Mouse (Mus musculus) left cerebral cortex, postnatal 14 days (tissue): ENCODE results near the gene Doc2b. TPM values are rescaled to one million over a fixed set of nuclear protein-coding genes. Genes with fewer than 3 reads are reported as not detected.

Source experiments
- DNase-seq, 2 experiments: peaks; one replicate each; pipeline ENCODE4 v3.0.0; 2021 to 2022; ENCODE audit warnings: low spot score in 2 of 2, mixed read lengths in 1 of 2
- intact Hi-C: fragments of 180-260 bp; cut with DNase I; formaldehyde crosslinking; loops from one replicate; pipeline ENCODE4 v1.15.1; 2025
- long read RNA-seq, 2 experiments: library from polyadenylated mRNA; stranded (forward); transcript quantifications; one replicate each; pipeline ENCODE4 v2.0.0; 2021
- total RNA-seq, 2 experiments: library from RNA; stranded (reverse); gene quantifications; 2 replicates each; pipeline ENCODE4 v1.2.3; 2021

The Doc2b gene
- total RNA-seq: 10 to 100 TPM; 25.0 to 34.4 TPM
- long read RNA-seq, experiment 1, partial matches to known transcripts: 0 of 2 reads
- long read RNA-seq, experiment 1, other reads (novel, unspliced or antisense): 2 of 2 reads
- long read RNA-seq, experiment 2, partial matches to known transcripts: 0 of 4 reads
- long read RNA-seq, experiment 2, other reads (novel, unspliced or antisense): 4 of 4 reads

DNA sequence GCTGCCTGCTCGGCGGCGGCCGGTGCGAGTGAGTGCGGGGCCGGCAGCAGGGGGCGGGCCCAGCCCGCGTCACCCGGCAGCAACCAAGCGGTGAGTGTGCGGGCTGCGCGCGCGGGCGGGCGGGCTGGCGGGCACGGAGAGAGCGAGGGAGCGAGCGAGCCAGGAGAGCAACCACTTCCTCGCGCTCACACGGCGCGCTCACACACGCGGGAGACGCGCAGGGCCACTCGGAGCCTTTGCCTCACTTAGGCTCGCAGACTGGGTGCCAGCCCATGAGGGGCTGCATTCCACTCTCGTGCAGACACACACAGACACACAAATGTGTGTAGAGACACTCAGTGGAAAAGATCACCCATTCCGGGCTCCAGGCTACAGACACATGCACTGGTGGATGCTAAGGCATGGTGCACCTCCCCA lies at the start of gene Doc2b:
TSS of gene Doc2b (minus strand) at position 21 of the 417 bp plus-strand sequence.
- intact Hi-C loops: no loop called here
- DNase-seq: peak; percentile 75 to 76

GRCm38 (mm10) chr11:75842904-75843619 lies 47.2 kb upstream of the Doc2b start:
- intact Hi-C loops: no loop called here
- no peak for DNase-seq

- intact Hi-C loops: no loop called here
- no peak for DNase-seq
Observed at GRCm38 (mm10) chr11:75841503-75841902, 45.7 kb upstream of the Doc2b start.

DNA sequence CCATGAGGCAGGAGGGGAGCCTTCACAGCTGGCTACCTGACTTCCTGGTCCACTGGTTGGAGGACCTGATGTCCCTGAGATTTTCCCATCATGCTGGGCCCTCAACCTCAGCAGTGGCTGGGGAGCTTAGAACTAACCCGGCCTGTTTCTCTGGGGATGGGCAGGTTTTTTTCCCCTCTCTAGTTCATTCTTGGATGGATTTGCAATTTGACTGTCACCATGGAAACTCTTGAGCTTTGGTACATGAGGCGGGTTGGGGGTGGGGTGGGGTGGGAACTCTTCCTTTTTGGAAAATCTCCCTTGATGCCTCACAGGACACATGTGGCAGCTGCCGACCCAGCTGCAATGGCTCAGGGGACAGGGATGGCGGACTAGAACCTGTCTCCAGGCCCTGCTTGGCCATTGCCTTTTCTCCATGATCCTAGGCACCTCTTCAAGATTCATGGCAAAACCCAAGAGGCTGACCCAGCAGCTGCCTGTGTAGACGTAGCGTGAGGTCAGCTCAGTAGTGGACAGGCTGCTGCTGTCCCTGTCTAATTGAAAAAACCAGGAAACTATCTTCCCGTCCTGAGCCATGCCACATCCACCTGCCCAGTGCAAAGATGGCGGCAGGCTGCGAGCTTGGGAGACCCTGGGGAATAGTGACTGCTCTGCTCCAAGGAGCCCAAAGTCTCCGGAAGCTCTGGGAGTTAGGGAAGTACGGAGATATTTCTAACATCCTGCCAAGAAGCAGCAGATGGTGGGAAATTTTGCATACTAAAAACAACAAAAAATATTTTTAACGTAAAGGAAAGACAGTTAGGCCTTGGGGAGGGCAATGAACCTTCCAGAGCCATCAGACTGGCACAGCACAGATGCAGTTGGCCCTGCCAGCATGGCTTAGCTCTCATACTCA lies 43.9 kb upstream of the Doc2b start:
- intact Hi-C loops: no loop called here
- DNase-seq: peak; percentile 31 to 40

DNA sequence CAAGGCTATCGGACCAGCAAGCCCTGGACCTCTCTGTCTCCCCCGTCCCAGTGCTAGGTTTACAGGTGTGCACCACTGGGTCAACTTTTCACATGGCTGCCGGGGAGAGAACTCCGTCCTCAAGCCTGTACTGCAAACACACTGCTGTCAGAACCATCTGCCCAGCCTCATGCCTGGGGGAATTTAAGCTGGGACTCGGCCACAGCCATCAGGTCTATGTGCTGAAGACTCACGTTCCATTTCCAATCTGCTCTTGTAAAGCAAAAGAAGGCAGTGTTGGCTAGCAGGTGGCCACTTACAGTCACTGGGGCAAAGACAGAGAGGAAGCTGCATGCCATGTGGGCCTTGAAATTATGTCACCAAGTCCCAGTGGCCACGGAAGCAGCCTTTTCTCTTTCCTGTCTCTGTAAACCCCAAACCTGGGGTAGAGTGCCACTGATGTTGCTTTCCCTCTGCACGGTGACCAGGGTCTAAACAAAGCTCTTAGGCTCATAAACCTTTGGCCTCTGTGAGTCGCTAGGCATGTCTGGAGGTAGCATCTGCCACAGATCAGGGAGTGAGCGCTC lies 43.1 kb upstream of the Doc2b start:
- intact Hi-C loops: no loop called here
- DNase-seq: no peak

DNA sequence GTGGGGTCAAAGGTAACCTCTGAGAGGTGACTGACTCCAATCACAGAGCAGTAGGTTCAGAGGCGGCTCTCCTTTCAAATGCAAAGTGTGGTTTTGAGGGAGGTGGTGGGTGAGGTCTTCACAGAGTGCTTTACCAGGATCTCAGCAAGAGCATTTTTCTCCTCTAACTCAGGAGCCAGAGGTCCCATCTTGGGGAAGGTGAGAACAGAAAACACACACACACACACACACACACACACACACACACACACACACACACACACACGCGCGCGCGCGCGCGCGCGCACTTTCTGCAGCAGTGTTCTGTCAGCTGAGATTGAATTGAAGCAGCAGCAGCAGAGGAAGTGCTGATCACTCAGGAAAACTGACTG lies 40.4 kb upstream of the Doc2b start:
- intact Hi-C loops: no loop called here
- DNase-seq: no peak

DNA sequence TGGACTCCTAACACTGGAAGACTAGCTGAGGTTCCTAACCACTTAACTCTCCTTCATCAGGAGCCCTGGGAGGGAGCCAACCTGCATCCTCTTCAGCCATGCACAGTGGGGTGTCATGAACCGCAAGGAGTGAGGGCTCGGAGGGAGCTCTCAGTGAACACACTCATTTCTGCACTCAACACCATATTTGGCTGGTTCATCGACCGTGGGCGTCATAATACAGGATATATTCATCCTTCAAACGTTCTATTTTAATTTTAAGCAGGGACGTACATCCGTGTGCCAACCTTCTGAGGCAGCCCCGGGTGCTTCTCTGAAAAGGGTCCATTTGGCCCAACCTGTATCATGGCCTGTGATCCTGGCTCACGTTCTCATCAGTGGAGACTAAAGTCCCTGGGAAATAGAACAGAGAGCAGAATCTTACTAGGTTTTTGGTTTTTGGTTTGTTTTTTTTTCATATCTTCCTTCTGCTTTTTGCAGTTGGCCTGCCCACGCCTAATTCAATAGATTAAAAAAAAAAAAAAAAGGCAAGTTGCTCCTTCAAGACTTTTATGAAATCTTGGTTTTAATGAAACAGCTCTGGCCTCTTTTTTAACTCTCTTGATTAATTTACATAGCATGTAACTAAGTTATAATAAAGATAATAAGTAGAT lies 39.9 kb upstream of the Doc2b start:
- peak; percentile 44 to 45 for DNase-seq
- intact Hi-C loops: no loop called here

GRCm38 (mm10) chr11:75833081-75833480 lies 37.2 kb upstream of the Doc2b start:
- intact Hi-C loops: no loop called here

DNA sequence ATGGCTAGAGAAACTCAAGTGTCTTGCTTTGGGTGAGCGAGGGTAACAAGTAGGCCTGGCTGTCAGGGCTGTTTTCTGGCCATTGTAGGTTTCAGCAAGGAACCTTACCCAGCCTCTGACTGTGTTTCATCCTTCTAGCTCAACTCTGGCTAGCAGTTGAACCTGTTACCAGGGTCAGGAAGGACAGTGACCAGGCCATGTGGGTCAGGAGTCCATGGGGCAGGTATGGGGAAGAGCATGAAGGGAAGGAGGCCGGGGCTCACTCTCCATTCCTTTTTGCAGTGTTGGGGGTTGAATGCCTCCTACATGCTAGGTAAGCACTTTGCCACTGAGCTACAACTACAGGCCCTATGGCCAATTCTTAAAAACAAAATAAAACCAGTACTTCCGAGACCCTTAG lies 34.5 kb upstream of the Doc2b start:
- no peak for DNase-seq
- intact Hi-C loops: no loop called here

More at GRCm38 (mm10) chr11:75833081-75833480, 37.2 kb upstream of the Doc2b start:
- DNase-seq: no peak

DNA sequence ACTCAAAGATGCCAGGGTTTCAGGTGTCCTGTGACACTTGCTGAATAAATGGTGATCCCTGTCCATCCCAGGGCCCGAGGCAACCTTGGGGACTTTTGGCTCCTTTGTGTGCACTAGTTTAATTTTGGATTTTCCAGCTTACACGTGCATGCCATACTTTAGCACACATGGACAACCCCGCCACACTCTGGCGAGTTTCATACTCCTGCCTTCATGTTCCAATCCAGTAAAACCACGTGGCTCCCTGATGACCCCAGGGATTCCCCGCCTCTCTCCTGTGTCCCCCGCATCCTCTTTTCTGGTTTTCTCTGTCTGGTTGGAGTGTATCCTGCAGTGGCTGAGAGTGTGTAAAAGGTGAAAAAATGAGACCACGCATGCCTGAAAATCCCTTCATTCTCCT lies 31.6 kb upstream of the Doc2b start:
- intact Hi-C loops: no loop called here

DNA sequence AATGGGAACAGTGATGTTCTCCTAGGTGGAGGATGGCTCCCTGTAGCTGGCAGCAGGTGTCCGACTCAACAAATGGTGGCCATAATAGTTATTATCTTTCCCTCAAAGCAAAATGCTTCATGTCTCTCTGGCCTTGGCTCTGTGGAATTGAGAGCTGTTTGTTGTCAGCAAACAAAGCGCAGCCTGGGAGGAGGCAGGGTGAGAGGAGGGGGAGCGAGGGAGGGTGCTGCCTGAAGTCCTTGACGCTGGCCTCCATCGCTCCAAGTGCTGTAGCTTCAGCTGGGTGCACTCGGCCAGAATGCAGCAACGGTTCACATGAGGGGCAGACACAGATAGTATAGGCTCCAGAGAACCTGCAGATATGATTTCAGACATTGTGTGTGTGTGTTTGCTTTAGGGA lies 27.7 kb upstream of the Doc2b start:
- no peak for DNase-seq

More for the DNA sequence above, 31.6 kb upstream of the Doc2b start:
- DNase-seq: no peak

DNA sequence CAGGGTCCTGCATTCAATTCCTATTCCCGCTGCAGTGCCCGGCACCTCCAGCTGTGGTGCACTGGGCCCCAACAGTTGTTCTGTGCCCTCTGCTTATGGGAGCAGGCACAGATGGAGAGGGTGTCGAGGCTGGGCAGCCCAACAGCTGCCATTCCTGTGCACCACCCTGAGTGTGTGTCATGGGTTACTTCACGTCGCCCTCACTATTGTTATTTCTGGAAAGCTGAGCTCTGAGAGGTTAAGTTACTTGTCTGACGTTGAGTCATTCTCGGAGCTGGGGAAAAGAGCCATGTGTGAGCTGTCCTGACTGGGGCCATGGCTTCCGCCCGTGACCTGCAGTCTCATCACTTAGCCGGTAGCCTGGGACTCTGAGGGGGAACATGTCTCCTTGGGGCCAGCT lies 17.2 kb upstream of the Doc2b start:
- intact Hi-C loops: no loop called here
- DNase-seq: no peak

More for the DNA sequence above, 27.7 kb upstream of the Doc2b start:
- intact Hi-C loops: no loop called here

DNA sequence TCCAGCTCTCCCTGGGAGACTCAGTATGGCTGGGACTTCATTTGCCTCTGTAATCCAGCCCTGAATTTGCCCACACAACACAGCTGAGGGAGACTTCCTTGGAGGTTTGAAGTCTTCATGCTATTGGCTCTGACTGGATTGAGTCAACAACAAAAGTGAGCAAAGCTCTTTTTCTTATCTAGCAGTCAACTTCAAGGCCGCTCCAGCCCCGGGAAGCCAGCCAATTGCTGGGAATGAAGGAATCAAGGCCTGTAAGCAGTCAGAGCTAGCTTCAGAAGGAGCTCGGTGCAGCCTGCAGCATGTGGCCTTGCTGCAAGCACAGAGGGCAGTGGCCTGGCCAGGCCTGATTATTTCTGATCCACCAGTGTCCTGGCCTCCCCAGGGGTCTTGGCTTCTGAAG lies 16.1 kb upstream of the Doc2b start:
- DNase-seq: peak; percentile 41 to 45
- intact Hi-C loops: no loop called here

GRCm38 (mm10) chr11:75810526-75810925 lies 14.7 kb upstream of the Doc2b start:
- DNase-seq: no peak
- intact Hi-C loops: no loop called here

GRCm38 (mm10) chr11:75807486-75807885 lies 11.6 kb upstream of the Doc2b start:
- intact Hi-C loops: no loop called here
- no peak for DNase-seq

GRCm38 (mm10) chr11:75801771-75802550 lies 6.1 kb upstream of the Doc2b start:
- intact Hi-C loops: no loop called here
- no peak for DNase-seq

DNA sequence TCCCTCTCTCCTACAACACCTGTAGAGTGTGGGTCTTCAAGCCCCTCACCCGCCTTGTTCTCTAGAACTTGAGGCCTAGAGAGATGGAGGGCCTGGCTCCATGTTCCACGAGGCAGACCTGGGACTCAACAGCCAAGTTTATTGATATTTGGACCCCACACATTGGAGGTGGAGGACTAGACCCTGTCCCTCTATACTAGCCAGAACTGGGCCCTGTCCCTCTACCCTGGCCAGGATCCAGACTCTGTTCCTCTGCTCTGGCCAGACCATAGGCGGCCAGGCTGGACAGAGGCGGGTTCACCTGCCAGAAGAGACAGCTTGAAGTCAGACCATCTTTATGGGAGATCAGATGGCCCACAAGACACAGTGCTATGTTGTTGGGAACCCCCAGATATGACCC lies 5.5 kb upstream of the Doc2b start:
- no peak for DNase-seq

GRCm38 (mm10) chr11:75796536-75797246 lies 842 bp upstream of the Doc2b start:
- intact Hi-C loops: no loop called here
- no peak for DNase-seq

More for the DNA sequence above, 5.5 kb upstream of the Doc2b start:
- intact Hi-C loops: no loop called here
